Mouse (Mus musculus) stomach, postnatal 0 days (tissue): Measurements from ENCODE around the gene Igf1. TPM values are rescaled to one million over a fixed set of nuclear protein-coding genes. Genes with fewer than 3 reads are reported as not detected.

ENCODE experiments used
- ATAC-seq: fragments of 200-750 bp; cut with Nextera tagmentation; 2 replicates; pipeline ENCODE4 v1.8.0; 2017; ENCODE audit not compliant: low FRiP score, low TSS enrichment
- DNase-seq: peaks from one replicate; pipeline ENCODE4 v3.0.0-alpha.2; 2016; ENCODE audit warnings: low spot score
- H3K27ac ChIP-seq: fragments of 300-500 bp; sonication (generic); replicated peaks from 2 replicates; pipeline ENCODE4 v1.5.1; 2014; ENCODE audit warnings: mild to moderate bottlenecking, control low read depth
- H3K27me3 ChIP-seq: fragments of 300-500 bp; sonication (generic); 2 replicates; pipeline ENCODE4 v1.6.1; 2014; ENCODE audit warnings: low read length; ENCODE audit not compliant: control insufficient read depth, insufficient read depth
- H3K36me3 ChIP-seq: fragments of 300-500 bp; sonication (generic); 2 replicates; pipeline ENCODE4 v1.6.1; 2014; ENCODE audit warnings: low read length, mixed read lengths; ENCODE audit not compliant: control insufficient read depth, insufficient read depth
- H3K4me1 ChIP-seq: fragments of 300-500 bp; sonication (generic); replicated peaks from 2 replicates; pipeline ENCODE4 v1.6.1; 2014; ENCODE audit warnings: antibody characterized with exemption; ENCODE audit not compliant: control insufficient read depth, insufficient read depth
- H3K4me2 ChIP-seq: fragments of 300-500 bp; sonication (generic); replicated peaks from 2 replicates; pipeline ENCODE4 v1.6.1; 2014; ENCODE audit warnings: low read depth, mild to moderate bottlenecking, control low read depth, moderate library complexity
- H3K4me3 ChIP-seq: fragments of 300-500 bp; sonication (generic); 2 replicates; pipeline ENCODE4 v1.5.1; 2014; ENCODE audit warnings: low read depth, low read length, control low read depth
- H3K9ac ChIP-seq: fragments of 300-500 bp; sonication (generic); 2 replicates; pipeline ENCODE4 v1.6.1; 2014; ENCODE audit warnings: mild to moderate bottlenecking, low read length, control low read depth, mixed read lengths
- H3K9me3 ChIP-seq: fragments of 300-500 bp; sonication (generic); 2 replicates; pipeline ENCODE4 v1.6.1; 2016; ENCODE audit warnings: low read length; ENCODE audit not compliant: control insufficient read depth
- CTCF ChIP-seq: IDR thresholded peaks from 2 replicates; pipeline ENCODE4 v1.5.1; 2016; ENCODE audit warnings: antibody characterized with exemption, low read depth, mild to moderate bottlenecking, moderate library complexity
- EP300 ChIP-seq: optimal IDR thresholded peaks from 2 replicates; pipeline ENCODE3; 2016; ENCODE audit warnings: antibody characterized with exemption
- WGBS: fragments of 180-500 bp; shearing (Covaris S2); extraction: QIAGEN DNeasy Blood & Tissue Kit; methylation state at CpG from one replicate; pipeline ENCODE4 v1.1.7; 2014; 5-methylcytosine and 5-hydroxymethylcytosine counted together
- polyA plus RNA-seq: library from polyadenylated mRNA; unstranded; fragments of >200 nt; fragmentation: Nextera tagmentation; extraction: Ambion mirVana; gene quantifications from 2 replicates; pipeline ENCODE4 v1.2.1, GENCODE M21; 2015

The Igf1 gene
- polyA plus RNA-seq, 1 experiment from 2014 or later: 42.5 TPM

DNA sequence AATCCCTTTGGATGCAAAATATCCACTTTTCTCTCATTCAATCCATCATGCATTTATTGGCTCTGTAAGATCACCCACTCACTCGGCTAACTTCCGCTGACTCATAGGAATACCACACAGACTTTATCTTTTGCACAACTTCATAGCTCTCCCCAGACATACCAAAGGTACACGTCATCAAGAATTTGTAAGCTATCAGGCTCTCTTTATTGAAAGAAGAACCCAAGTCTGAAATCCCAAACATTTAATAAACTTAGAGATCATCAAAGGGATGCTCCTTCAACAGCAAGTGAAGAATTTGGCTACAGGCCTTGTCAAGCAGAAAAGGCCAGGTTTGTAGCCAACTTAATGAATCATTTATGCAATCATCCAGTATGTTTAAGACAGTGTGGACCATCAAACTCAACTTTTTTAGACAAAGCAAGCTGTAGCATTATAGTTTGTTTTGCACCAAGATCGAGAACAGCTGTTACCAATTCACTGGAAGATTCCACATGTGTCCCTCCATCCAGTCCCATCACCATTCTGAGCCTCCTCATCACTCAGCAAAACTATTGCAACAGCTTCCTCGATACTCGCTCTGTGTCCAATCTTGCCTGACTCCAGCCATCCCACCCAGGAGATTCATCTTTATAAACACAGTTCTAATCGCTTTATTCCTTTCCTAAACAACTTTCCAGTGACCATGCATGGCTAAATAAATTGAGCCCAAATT lies 22.2 kb downstream of the Igf1 start:
- TF ChIP-seq EP300 (no peak), CTCF (no peak)
- H3K9me3 ChIP-seq: no peaks in the 10 kb centered on the region
- no peak overlapping the region for H3K4me2 ChIP-seq
- H3K27me3 ChIP-seq: no peaks in the 10 kb centered on the region
- H3K36me3 ChIP-seq: no peaks in the 10 kb centered on the region
- no peak overlapping the region for H3K9ac ChIP-seq
- DNase-seq (no peak), ATAC-seq (peak; percentile 59; the same call in 1 of the 2 replicates)
- H3K4me3 ChIP-seq: no peak overlapping the region
- H3K4me1 ChIP-seq: no peaks in the 10 kb centered on the region
- H3K27ac ChIP-seq: no peak overlapping the region
- 53% methylated on average over 7 of the region's 7 CpGs for WGBS

GRCm38 (mm10) chr10:87885326-87886040 lies 27.4 kb downstream of the Igf1 start:
- no peak for DNase-seq
- Histone ChIP-seq H3K9me3 (no peaks in the 10 kb centered on the region), H3K4me2 (no peak overlapping the region), H3K4me1 (no peaks in the 10 kb centered on the region), H3K4me3 (no peak overlapping the region), H3K27me3 (no peaks in the 10 kb centered on the region), H3K9ac (no peak overlapping the region), H3K36me3 (no peaks in the 10 kb centered on the region), H3K27ac (no peak overlapping the region)
- TF ChIP-seq CTCF (no peak), EP300 (no peak)
- no peak for ATAC-seq
- 78% methylated on average over 2 of the region's 2 CpGs for WGBS

GRCm38 (mm10) chr10:87889850-87890249 lies 31.8 kb downstream of the Igf1 start:
- no peaks in the 10 kb centered on the region for H3K4me1 ChIP-seq
- H3K36me3 ChIP-seq: no peaks in the 10 kb centered on the region
- no peaks in the 10 kb centered on the region for H3K9me3 ChIP-seq
- ATAC-seq (no peak), DNase-seq (no peak)
- no peaks in the 10 kb centered on the region for H3K27me3 ChIP-seq
- H3K27ac ChIP-seq: no peak overlapping the region
- no peak overlapping the region for H3K4me2 ChIP-seq
- no peak for TF ChIP-seq EP300
- no peak for TF ChIP-seq CTCF
- no peak overlapping the region for H3K4me3 ChIP-seq
- H3K9ac ChIP-seq: no peak overlapping the region

GRCm38 (mm10) chr10:87892256-87892655 lies 34.2 kb downstream of the Igf1 start:
- DNase-seq: no peak

GRCm38 (mm10) chr10:87893272-87893671 lies 35.2 kb downstream of the Igf1 start:
- Histone ChIP-seq H3K4me2 (no peak overlapping the region), H3K27ac (no peak overlapping the region; the same call in 1 of the 2 replicates), H3K4me1 (no peaks in the 10 kb centered on the region), H3K4me3 (no peak overlapping the region), H3K9me3 (no peaks in the 10 kb centered on the region), H3K27me3 (no peaks in the 10 kb centered on the region), H3K9ac (no peak overlapping the region), H3K36me3 (no peaks in the 10 kb centered on the region)
- no peak for TF ChIP-seq CTCF
- 88% methylated on average over 1 of the region's 1 CpGs for WGBS
- ATAC-seq (no peak), DNase-seq (no peak)

More at GRCm38 (mm10) chr10:87892256-87892655, 34.2 kb downstream of the Igf1 start:
- Histone ChIP-seq H3K27ac (no peak overlapping the region), H3K4me3 (no peak overlapping the region), H3K9ac (no peak overlapping the region), H3K4me2 (no peak overlapping the region), H3K36me3 (no peaks in the 10 kb centered on the region), H3K27me3 (no peaks in the 10 kb centered on the region), H3K4me1 (no peaks in the 10 kb centered on the region), H3K9me3 (no peaks in the 10 kb centered on the region)
- no peak for TF ChIP-seq EP300
- no peak for TF ChIP-seq CTCF
- no peak for ATAC-seq

DNA sequence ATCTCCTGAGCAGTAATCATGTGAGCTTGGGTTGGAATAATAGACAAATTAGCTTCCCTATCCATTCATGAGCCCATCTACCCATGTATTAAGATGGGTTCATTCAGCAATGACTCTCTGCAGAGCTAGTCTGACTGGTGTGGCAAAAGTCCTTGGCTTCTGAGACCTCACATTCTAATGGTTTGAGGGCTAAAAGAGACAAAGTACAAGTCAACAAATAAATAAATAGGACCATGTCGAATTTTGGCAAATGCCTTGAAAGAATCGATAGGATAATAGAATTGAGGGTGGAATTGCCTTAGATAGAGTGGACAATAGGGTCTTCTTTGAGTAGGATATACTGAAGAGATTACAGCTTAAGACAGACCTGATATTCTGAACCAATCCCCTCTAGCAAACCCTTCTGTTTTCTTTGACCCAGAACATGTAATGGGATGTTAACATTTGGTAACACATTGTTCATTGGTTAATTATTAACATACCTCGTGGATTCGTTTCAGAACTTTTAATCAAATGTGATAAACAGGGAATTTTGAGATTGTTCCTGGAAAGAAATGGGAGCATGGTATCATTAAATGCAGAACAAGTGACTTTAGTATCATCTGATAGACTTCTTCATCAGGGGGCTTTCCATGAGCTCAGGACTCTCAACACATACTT lies 36.5 kb downstream of the Igf1 start:
- H3K9ac ChIP-seq: no peak overlapping the region
- H3K4me3 ChIP-seq: no peak overlapping the region
- H3K27ac ChIP-seq: no peak overlapping the region
- no peaks in the 10 kb centered on the region for H3K27me3 ChIP-seq
- H3K36me3 ChIP-seq: no peaks in the 10 kb centered on the region
- TF ChIP-seq CTCF: no peak
- TF ChIP-seq EP300: no peak
- H3K4me1 ChIP-seq: no peaks in the 10 kb centered on the region
- H3K4me2 ChIP-seq: no peak overlapping the region
- no peaks in the 10 kb centered on the region for H3K9me3 ChIP-seq
- WGBS: 62% methylated on average over 4 of the region's 4 CpGs
- no peak for DNase-seq
- ATAC-seq: no peak
